Mouse (Mus musculus) erythroblast, embryonic 14.5 days (primary cell): ENCODE measurements around the gene Sf3b3.

ENCODE experiments used
- GATA1 ChIP-seq: IDR thresholded peaks from 2 replicates; pipeline ENCODE4 v1.6.1; 2012; ENCODE audit warnings: low read length, inconsistent platforms, mixed read lengths
- TAL1 ChIP-seq: IDR thresholded peaks from 3 replicates; pipeline ENCODE4 v1.6.1; 2012; ENCODE audit warnings: low read length, inconsistent platforms, mixed read lengths

- TF ChIP-seq GATA1 (no peak), TAL1 (no peak)
These were observed 42.7 kb downstream of the Sf3b3 start for GRCm38 (mm10) chr8:110803856-110804255.
